Mouse (Mus musculus) heart, postnatal 14 days (tissue): ENCODE measurements around the gene Zfyve27. TPM values are rescaled to one million over a fixed set of nuclear protein-coding genes. Genes with fewer than 3 reads are reported as not detected.

Experiments used
- DNase-seq, 2 experiments: peaks; one replicate each; pipeline ENCODE4 v3.0.0; 2021 to 2022
- intact Hi-C: fragments of 180-260 bp; cut with DNase I; formaldehyde crosslinking; loops from one replicate; pipeline ENCODE4 v1.15.1; 2025
- total RNA-seq, 2 experiments: library from RNA; stranded (reverse); gene quantifications; 2 replicates each; pipeline ENCODE4 v1.2.3; 2021

The Zfyve27 gene
- total RNA-seq, 2 experiments from 2014 or later = 24.6 to 26.5 TPM

DNA sequence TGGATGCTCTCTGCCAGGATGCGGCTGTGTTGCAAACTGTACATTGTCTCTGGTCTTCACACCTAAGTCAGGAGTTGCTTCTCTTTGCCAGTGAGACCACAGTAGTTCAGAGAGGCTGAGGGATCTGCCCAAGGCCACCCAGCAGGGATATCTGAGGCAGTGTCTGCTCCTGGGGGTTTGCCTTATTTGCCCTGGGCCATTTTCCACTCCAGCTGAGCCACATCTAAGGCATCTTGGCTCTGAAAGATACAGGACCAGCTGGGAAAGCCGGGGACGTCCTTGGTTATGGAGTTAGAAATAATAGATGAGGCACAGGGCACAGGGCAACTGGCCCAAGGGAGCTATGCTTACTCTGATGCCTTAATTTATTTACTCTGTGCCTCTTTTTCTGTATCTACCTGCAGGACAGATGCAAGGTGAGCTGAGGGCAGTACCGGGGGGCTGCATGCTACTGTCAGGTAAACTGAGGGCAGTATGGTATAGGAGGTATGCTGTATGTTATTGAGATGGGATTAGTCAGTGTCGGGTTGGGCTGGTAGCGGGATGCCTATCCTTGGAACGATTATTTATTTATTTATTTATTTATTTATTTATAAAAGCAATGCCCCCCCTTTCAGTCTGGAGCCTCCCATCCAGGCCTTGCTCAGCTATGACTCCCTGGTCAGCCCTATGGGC lies 53.1 kb downstream of the Zfyve27 start:
- no peak for DNase-seq
- intact Hi-C loops = loop anchor here (1.0 kb wide), 1 partner anchor 55 kb away; no protein-coding TSS in a partner anchor

DNA sequence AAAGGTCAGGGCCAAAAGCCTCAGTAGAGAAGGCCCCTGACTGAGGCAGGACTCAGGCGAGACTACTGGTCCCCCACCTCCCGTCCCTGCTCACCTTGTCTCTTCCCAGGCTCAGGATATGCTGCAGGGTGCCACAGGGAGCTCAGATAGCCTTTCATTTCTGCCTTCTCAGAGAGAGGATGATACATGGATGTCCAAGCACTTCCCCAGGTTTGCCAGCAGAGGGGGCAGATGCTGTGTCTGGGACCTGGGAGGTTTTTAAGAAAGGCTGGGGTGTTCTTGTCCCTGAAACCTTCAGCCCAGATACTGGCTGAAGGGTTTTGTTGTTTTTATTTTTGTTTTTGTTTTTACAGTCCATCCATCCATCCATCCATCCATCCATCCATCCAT lies 53.6 kb downstream of the Zfyve27 start:
- intact Hi-C loops = loop anchor here (1.0 kb wide), 1 partner anchor 55 kb away; no protein-coding TSS in a partner anchor
- peak; percentile 25 to 62 for DNase-seq

DNA sequence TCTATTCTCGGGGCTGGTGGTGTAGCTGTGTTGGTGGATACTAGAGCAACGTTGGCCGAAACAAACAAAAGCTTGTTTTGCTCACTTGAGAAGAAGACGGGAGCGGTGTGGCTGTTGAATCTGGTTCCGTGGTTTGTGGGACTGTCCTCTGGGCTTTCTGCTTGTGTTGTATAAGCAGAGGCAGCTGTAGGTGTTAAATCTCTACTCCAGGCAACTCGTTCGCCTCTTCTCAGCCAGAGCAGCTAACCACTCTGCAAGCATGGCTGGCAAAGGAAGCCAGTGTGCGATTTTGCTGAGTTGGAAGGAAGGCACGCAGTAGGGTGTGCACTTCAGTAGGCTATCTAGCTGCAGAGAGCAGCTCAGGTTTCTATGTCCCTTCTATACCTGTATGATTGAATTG lies 62.7 kb downstream of the Zfyve27 start:
- intact Hi-C loops = no loop called here
- no peak for DNase-seq

DNA sequence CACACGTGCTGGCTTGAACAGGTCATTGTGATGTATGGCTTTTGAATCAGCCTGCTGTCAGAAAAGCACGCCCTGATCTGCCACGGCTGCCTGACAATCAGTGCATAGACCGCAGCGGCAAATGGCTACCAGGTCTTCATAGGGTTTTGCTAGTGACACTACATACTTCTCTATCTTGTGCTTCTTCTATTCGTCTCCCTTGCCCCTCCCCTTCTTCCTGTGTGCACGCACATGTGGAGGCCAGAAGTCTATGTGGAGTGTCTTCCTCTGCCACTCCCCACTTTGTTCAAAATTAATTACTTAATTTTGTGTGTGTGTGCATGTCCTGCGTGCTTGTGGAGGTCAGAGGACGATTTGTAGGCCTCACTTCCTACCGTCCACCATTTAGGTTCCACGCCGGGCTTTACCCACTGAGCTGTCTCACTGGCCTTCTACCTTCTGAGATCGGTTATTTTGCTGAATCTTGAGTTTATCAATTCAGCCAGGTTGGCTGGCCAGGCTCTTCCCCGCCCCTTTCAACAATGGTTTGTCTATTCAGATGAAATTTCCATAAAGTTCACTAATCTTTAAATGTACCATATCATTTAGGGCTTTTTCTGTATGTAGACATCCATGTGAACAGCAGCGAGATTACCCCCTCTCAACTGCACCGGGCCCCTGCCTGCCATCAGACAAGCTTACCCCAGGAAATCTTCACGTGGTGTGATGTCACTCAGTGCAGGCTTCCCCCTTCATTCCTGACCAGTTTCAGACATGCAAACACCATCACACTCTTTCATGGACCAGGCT lies 65.9 kb downstream of the Zfyve27 start:
- intact Hi-C loops = no loop called here
- DNase-seq = no peak

DNA sequence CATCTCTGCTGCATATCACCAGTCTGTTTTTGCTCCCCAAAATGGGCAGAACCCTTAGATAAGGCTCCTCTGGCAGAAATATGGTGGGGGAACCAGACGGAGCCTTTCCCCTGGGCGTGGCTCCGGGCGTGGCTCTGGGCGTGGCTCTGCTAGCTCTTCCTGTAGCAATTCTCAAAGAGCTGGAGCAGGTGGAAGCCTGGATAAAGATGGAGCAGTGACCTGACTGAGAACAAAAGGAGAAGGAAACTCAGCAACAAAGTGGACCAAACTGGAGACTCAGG lies 66.5 kb downstream of the Zfyve27 start:
- intact Hi-C loops = no loop called here
- DNase-seq = no peak

DNA sequence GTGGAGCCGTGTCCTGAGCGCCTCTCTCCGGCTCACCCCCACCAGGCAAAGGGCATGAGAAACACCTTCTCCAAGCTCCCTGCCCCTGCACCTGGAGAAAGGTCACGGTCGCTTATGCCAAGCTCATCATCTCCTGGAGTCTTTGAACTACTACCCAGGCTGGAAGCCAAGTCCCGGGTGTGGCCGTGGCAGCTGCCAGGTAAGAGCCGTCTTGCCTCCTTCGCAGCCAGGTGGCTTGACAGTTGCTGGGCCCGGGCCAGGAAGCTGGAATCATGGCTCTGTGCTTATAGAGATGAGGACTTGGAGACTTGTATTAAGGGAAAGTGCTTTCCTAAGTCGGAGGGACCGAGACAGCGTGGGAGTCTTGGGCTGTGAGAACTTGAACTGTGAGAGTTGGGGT lies 67.2 kb downstream of the Zfyve27 start:
- DNase-seq = no peak

DNA sequence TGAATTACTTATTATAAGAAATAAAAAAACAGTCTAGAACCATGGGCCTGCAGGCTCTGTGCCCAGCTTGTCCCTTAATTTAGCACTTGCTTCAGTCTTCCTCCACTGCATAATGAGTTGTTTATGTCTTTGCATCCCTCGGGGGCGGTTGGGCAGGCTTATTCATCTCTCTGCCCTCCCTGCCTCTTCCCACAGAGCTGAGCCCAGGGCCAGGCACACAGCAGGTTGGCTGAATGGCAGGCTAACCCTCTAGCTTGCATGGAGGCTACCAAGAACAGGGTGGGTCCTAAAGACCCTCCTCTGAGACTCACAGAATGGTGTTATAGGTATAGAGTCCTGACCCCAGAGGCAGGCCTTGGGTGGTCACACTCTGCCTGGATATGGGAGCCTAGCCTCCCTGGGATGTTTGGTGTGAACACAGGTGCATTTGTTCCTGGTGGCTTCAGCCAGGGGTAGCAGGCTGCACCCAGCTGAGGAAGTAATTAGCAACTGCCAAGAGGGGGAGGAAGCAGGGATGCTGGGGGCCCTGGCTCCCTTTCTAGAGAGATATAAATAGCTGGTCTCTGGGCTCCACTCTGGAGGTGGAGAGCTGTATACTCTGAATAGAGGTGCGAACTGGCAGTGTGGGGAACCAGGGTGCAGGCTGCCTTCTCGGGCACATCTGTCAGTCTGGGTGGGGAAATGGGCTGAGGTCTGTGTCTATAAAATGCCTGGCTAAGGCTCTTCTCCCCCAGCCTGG lies 74.0 kb downstream of the Zfyve27 start:
- intact Hi-C loops = no loop called here
- peak; percentile 17 to 40 for DNase-seq

More for the DNA sequence above, 67.2 kb downstream of the Zfyve27 start:
- intact Hi-C loops = no loop called here

DNA sequence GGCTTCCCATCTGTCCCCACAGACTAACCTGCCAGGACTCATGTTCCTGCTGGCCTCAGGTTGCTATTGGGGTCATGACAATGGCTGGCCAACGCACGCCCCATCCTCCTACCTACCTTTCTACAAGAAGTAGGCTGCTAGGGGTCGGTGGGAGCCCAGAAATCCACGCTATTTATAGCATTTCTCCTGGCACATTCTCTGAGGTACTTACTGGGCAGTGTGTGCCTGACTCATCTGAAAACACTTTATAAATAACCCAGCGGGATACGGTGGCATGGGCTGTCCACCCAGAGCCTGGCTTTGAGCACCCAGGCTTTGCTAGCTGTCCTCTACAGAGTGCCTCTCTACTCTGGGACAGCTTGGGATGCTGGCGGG lies 74.6 kb downstream of the Zfyve27 start:
- intact Hi-C loops = no loop called here

DNA sequence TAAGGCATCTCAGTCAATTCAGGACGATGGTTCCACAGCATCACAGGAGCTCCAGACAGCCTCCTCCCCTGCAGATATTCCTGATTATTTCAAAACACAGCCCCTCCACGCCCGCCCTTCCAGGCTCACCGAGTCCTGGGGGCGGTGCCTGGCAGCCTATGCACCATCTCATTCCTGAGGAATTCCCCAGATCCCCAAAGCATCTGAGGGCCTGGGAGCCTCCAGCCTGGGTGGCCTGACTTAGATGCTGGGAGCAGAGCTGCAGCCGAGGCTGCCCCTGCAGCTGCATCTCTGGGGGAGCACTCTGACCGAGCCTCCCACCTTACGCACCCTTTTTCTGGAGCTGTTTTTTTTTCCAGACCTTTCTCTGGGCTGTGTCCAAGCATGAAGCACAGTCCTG lies 77.1 kb downstream of the Zfyve27 start:
- intact Hi-C loops = no loop called here

More for the DNA sequence above, 74.6 kb downstream of the Zfyve27 start:
- peak; percentile 28 to 42 for DNase-seq

DNA sequence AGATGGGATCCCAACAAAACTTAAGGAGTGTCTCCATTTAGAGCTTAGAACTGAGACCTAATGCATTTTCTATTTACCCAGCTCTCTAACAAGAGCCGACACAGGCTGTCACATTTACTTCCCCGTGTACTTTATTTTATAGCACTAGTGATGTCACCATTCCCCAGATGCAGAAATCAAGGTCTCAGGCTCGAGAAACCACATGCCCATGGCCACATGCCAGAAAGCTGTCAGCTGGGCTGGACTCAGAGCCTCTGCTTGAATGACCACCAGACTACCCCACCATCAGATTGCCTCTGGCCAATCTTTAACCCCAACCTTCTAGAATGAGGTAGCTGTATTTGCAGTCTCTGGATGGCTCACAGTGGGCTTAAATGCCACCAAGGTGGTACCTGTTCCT lies 79.7 kb downstream of the Zfyve27 start:
- no peak for DNase-seq
- intact Hi-C loops = no loop called here

More for the DNA sequence above, 77.1 kb downstream of the Zfyve27 start:
- no peak for DNase-seq

Other genes with a start within 250 kb of the Zfyve27 start
- 10 to 100 TPM; 11.3 to 13.4 TPM for gene Exosc1, start 230.5 kb upstream of the Zfyve27 start, total RNA-seq
- gene Zdhhc16, start 230.5 kb upstream of the Zfyve27 start, total RNA-seq = 10 to 100 TPM; 19.9 to 20.9 TPM
- gene Mms19, start 182.8 kb upstream of the Zfyve27 start, total RNA-seq = 10 to 100 TPM; 16.7 to 21.2 TPM
- gene Ubtd1, start 182.2 kb upstream of the Zfyve27 start, total RNA-seq = 10 to 100 TPM; 25.9 to 28.0 TPM
- gene Ankrd2, start 128.0 kb upstream of the Zfyve27 start, total RNA-seq = not detected
- 1 to 10 TPM; 1.4 to 2.3 TPM for gene Hoga1, start 118.3 kb upstream of the Zfyve27 start, total RNA-seq
- under 1 TPM in 1 of 2 experiments, not detected in 1; 0.32 TPM for gene 4933411K16Rik, start 111.7 kb upstream of the Zfyve27 start, total RNA-seq
- 1 to 10 TPM; 4.5 to 5.3 TPM for gene Morn4, start 77.6 kb upstream of the Zfyve27 start, total RNA-seq
- 10 to 100 TPM; 17.2 to 20.6 TPM for gene Pi4k2a, start 73.5 kb upstream of the Zfyve27 start, total RNA-seq
- 10 to 100 TPM; 10.8 to 11.7 TPM for gene Avpi1, start 34.9 kb upstream of the Zfyve27 start, total RNA-seq
- gene Marveld1, start 16.6 kb upstream of the Zfyve27 start, total RNA-seq = 10 to 100 TPM; 21.6 to 23.8 TPM
- gene Sfrp5, start 38.3 kb downstream of the Zfyve27 start, total RNA-seq = 1 to 10 TPM; 1.2 to 3.3 TPM
- under 1 TPM; 0.49 to 0.50 TPM for gene Golga7b, start 83.6 kb downstream of the Zfyve27 start, total RNA-seq